Mouse (Mus musculus): Measurements from ENCODE around the gene Myl7. TPM values are rescaled to one million over a fixed set of nuclear protein-coding genes. Genes with fewer than 3 reads are reported as not detected.

Gene Myl7
- polyA plus RNA-seq, 1 experiment from 2014 or later = 1.4 TPM

DNA sequence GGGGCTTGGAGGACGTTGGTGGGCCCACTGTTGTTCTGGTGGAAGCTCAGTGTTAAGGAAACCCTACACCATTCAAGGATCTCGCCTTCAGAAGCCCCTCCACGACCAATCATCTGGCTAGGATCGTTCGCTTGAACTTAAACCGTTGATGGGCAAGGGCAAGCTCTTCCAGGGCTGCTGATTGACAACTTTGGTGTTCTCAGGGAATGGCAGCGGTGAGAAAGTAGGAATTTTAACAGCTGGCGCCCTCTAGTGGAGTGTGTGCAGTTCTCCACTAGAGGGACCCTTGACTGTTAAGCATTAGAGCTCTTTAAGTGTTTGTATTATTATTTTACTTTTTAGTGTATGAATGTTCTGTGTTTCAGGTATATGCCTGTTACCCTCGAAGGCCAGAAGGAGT, 12.4 kb downstream of the Myl7 start:
- H3K9ac ChIP-seq = no peak overlapping the region
- H3K4me1 ChIP-seq = peaks cover 28% of the 10 kb centered on the region
- no peak for ATAC-seq (ENCODE audit: insufficient number of reproducible peaks, low FRiP score, low TSS enrichment, low read depth)
- H3K4me3 ChIP-seq (replicated peaks) = no peak overlapping the region
- no peaks in the 10 kb centered on the region for H3K27me3 ChIP-seq
- peak overlapping the region; percentile 34; the same call in 1 of the 2 replicates for H3K27ac ChIP-seq (replicated peaks)
- WGBS = 11% methylated on average over 9 of the region's 9 CpGs
- H3K9me3 ChIP-seq (replicated peaks) = no peaks in the 10 kb centered on the region
- H3K36me3 ChIP-seq = no peaks in the 10 kb centered on the region
- H3K4me2 ChIP-seq (replicated peaks) = no peak overlapping the region

DNA sequence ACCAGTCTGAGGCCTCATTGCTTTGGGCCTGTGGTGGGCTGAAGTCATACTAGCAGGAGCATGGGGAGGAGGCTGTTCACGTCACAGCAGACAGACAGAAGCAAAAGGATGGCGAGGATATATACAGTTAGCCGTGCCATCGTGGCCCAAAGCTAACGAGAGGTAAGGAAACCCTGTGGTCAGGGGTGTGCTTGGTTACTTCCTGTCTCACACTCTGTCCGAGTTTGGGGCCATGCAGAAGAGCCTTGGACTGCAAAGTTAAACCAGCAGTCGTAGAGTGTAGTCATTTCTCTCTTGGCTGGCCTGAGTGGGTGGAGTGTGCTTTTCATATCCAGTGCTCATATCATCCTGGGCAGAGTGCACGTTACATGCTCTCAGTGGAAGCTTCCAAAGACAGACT, 16.1 kb downstream of the Myl7 start:
- H3K9me3 ChIP-seq (replicated peaks) = no peaks in the 10 kb centered on the region
- H3K27ac ChIP-seq (replicated peaks) = no peak overlapping the region
- no peak overlapping the region for H3K4me3 ChIP-seq (replicated peaks)
- peaks cover 22% of the 10 kb centered on the region for H3K4me1 ChIP-seq
- no peak overlapping the region for H3K9ac ChIP-seq
- no peaks in the 10 kb centered on the region for H3K27me3 ChIP-seq
- H3K36me3 ChIP-seq = no peaks in the 10 kb centered on the region
- no peak for ATAC-seq (ENCODE audit: insufficient number of reproducible peaks, low FRiP score, low TSS enrichment, low read depth)
- H3K4me2 ChIP-seq (replicated peaks) = no peak overlapping the region
- WGBS = 67% methylated on average over 8 of the region's 8 CpGs

DNA sequence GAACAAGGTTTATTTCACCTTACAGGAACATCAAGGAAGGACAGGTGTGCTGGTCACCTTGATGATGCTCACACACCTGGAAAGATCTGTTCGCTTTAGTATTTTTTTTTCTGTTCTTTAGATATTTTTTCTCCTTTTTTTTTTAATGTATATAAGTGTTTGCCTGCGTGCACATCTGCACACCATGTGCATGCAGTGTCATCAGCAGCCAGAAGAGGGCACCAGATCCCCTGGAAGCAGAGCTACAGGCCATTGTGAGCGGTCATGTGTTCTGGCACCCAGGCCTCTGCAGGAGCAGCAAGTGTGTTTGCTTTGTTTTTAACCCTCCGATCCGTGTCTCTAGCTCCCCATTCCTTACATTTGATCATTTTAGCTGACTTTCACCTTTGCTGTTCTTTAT, 18.7 kb downstream of the Myl7 start:
- Histone ChIP-seq H3K9me3 (replicated peaks) (no peaks in the 10 kb centered on the region), H3K4me2 (replicated peaks) (no peak overlapping the region), H3K9ac (no peak overlapping the region), H3K4me1 (peaks cover 25% of the 10 kb centered on the region), H3K27me3 (no peaks in the 10 kb centered on the region), H3K4me3 (replicated peaks) (no peak overlapping the region), H3K27ac (replicated peaks) (no peak overlapping the region), H3K36me3 (peaks cover 7% of the 10 kb centered on the region)
- ATAC-seq (ENCODE audit: insufficient number of reproducible peaks, low FRiP score, low TSS enrichment, low read depth) = no peak
- WGBS = 54% methylated on average over 5 of the region's 5 CpGs

DNA sequence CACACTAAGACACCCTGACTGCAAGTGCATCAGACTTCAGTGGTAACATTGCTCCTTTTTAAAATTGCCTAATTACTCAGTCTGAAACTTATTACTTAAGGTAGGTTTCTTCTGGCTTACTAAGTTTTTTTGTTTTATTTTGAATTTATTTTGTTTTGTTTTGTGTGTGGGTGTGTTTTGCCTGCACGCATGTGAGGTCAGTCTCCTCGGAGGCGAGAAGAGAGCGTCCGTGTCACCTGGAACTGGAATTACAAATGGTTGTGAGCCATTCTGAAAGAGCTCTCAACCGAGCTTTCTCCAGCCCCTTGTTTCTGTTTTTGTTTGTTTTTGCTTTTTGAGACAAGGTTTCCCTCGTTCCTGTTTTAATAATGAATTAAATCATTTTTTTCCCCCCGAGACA, 19.9 kb downstream of the Myl7 start:
- Histone ChIP-seq H3K4me3 (replicated peaks) (peak overlapping the region; percentile 78), H3K4me1 (peaks cover 25% of the 10 kb centered on the region), H3K9me3 (replicated peaks) (no peaks in the 10 kb centered on the region), H3K36me3 (peaks cover 19% of the 10 kb centered on the region), H3K4me2 (replicated peaks) (peak overlapping the region; percentile 63), H3K27ac (replicated peaks) (peak overlapping the region; percentile 89), H3K9ac (peak overlapping the region; percentile 41; the same call in 1 of the 2 replicates), H3K27me3 (no peaks in the 10 kb centered on the region)
- 37% methylated on average over 8 of the region's 8 CpGs for WGBS
- ATAC-seq (ENCODE audit: insufficient number of reproducible peaks, low FRiP score, low TSS enrichment, low read depth) = no peak

DNA sequence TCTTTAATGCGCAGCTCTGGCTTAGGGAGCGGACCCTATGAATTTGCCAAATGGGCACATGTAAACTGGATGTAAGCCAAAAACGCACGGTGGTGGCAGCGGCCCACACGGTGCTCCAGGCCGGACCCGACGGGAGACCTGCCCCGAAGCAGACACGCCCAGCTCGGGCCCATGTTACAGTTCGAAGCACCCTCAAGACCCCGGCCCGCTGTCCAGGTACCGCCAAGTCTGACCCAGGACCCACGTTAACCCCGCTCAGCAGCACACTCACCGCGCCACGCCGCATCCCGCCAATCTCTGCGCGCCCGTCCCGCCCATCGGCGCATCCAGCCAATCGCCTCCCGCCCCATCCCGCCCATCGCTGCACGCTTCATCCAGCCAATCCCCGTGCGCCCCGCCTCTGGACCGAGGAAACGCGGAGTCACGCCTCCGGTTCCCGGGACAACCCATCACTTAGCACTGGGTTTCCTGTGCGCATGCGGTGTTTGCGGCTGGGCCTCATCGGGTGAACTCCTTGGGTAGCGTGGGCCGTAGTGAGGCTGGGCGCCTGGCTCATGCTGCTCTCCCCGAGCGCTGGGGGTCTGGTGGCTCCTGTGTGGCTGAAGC, 20.6 kb downstream of the Myl7 start, which contains the start of gene Pold2:
Gene Pold2 (minus strand): TSS at position 372 of the 606 bp plus-strand sequence.
- Histone ChIP-seq H3K4me2 (replicated peaks) (peak within 1 kb of the TSS; percentile 63), H3K9ac (peak within 1 kb of the TSS; percentile 71), H3K4me1 (peaks cover 25% of the 10 kb centered on the region), H3K4me3 (replicated peaks) (peak within 1 kb of the TSS; percentile 78), H3K27me3 (no peaks in the 10 kb centered on the region), H3K36me3 (peaks cover 26% of the 10 kb centered on the region), H3K27ac (replicated peaks) (peak within 1 kb of the TSS; percentile 89), H3K9me3 (replicated peaks) (no peaks in the 10 kb centered on the region)
- peak; percentile 98 for ATAC-seq (ENCODE audit: insufficient number of reproducible peaks, low FRiP score, low TSS enrichment, low read depth)
- WGBS = under 1% methylated on average over 52 of the region's 52 CpGs

DNA sequence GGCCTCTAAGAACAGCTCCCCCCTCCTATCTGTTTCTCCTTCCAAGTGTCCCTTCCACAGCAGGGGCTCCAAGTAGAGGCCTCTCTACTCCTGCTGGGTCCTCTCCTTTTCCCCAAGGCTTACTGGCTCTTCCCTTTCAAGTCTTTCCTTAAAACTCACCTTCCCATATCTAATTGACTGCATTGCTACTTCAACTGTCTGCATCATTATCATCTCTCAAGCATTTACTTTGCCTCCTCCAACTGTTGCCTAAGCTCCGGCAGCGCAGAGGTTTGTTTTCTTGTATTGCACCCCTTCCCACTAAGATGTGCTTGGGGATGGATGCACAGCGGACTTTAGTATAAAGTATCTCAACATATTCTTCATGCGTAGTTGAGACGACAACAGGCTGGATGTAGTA, 21.2 kb downstream of the Myl7 start:
- 2% methylated on average over 5 of the region's 5 CpGs for WGBS
- Histone ChIP-seq H3K4me2 (replicated peaks) (peak overlapping the region; percentile 63), H3K4me1 (peaks cover 25% of the 10 kb centered on the region), H3K27ac (replicated peaks) (peak overlapping the region; percentile 65; the same call in 1 of the 2 replicates), H3K27me3 (no peaks in the 10 kb centered on the region), H3K36me3 (peaks cover 31% of the 10 kb centered on the region), H3K4me3 (replicated peaks) (peak overlapping the region; percentile 78), H3K9ac (peak overlapping the region; percentile 71), H3K9me3 (replicated peaks) (no peaks in the 10 kb centered on the region)
- no peak for ATAC-seq (ENCODE audit: insufficient number of reproducible peaks, low FRiP score, low TSS enrichment, low read depth)

DNA sequence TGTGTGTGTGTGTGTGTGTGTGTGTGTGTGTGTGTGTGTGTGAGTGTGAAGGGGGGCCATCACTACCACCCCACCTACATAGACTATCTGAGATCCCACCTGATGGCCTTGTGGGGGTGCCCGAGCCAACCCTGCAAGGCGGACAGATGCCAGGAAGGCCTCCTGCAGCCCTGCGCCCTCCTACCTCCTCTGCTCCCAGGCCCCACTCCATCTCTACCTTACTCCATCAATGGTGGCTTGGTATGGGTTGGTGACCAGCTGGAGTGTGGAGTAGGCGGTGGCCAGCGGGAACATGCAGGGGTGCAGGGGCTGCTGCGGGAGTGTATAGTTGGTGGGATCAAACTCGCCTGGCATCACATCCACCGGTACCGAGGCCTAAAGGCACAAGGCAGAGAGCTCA, 25.4 kb downstream of the Myl7 start:
- Histone ChIP-seq H3K4me3 (replicated peaks) (no peak overlapping the region), H3K27ac (replicated peaks) (no peak overlapping the region), H3K4me1 (peaks cover 18% of the 10 kb centered on the region), H3K4me2 (replicated peaks) (no peak overlapping the region), H3K9ac (no peak overlapping the region), H3K27me3 (no peaks in the 10 kb centered on the region), H3K9me3 (replicated peaks) (no peaks in the 10 kb centered on the region), H3K36me3 (peaks cover 72% of the 10 kb centered on the region)
- 90% methylated on average over 9 of the region's 9 CpGs for WGBS
- ATAC-seq (ENCODE audit: insufficient number of reproducible peaks, low FRiP score, low TSS enrichment, low read depth) = no peak

DNA sequence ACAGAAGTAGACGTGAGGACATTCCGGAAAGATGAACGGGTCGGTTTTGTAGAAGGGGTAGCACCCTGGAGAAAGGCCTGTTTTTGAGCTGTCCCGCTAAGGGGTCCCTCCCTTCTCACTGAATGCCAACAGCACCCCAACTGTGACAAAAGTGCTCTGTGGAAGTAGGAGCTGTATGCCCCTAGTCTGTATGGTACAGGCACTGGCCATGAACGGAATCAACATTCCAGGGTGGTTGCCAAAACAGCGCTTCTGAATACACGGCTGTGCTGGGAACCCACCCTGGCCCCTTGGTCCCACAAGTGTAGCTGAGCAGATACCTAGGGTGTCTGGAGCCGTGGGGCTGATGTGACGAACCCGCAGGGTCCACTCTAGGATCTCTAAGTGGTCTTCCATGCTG, 25.9 kb downstream of the Myl7 start:
- H3K4me2 ChIP-seq (replicated peaks) = no peak overlapping the region
- WGBS = 93% methylated on average over 11 of the region's 11 CpGs

DNA sequence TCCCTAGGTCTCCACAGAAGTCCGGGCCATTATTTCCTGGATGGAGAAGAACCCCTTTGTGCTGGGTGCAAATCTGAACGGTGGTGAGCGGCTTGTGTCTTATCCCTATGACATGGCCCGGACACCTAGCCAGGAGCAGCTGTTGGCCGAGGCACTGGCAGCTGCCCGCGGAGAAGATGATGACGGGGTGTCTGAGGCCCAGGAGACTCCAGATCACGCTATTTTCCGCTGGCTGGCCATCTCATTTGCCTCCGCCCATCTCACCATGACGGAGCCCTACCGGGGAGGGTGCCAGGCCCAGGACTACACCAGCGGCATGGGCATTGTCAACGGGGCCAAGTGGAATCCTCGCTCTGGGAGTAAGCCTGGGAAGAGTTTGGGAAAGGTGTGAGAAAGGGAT, 28.5 kb downstream of the Myl7 start:
- Histone ChIP-seq H3K9me3 (replicated peaks) (no peaks in the 10 kb centered on the region), H3K36me3 (peaks cover 80% of the 10 kb centered on the region), H3K4me2 (replicated peaks) (no peak overlapping the region), H3K4me3 (replicated peaks) (no peak overlapping the region), H3K9ac (no peak overlapping the region), H3K27me3 (no peaks in the 10 kb centered on the region), H3K4me1 (0 out of 2 replicates have a peak, but pooled peaks cover 5% of the 10 kb centered on the region), H3K27ac (replicated peaks) (no peak overlapping the region)
- no peak for ATAC-seq (ENCODE audit: insufficient number of reproducible peaks, low FRiP score, low TSS enrichment, low read depth)
- WGBS = 88% methylated on average over 16 of the region's 16 CpGs

More for the DNA sequence above, 25.9 kb downstream of the Myl7 start:
- ATAC-seq (ENCODE audit: insufficient number of reproducible peaks, low FRiP score, low TSS enrichment, low read depth) = no peak
- Histone ChIP-seq H3K36me3 (peaks cover 77% of the 10 kb centered on the region), H3K9me3 (replicated peaks) (no peaks in the 10 kb centered on the region), H3K4me3 (replicated peaks) (no peak overlapping the region), H3K4me1 (peaks cover 18% of the 10 kb centered on the region), H3K9ac (no peak overlapping the region), H3K27ac (replicated peaks) (no peak overlapping the region), H3K27me3 (no peaks in the 10 kb centered on the region)

DNA sequence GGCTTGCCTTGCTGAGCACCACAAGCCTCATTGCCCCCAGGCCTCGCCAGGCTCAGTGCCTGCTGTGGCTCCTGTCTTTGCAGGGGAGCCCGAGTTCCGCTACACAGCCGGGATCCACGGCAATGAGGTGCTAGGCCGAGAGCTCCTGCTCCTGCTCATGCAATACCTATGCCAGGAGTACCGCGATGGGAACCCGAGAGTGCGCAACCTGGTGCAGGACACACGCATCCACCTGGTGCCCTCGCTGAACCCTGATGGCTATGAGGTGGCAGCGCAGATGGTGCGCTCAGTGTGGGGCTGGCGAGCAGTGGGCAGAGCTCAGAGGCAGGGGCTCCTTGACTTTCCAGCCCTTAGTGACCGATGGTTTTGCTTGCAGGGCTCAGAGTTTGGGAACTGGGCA, 29.3 kb downstream of the Myl7 start:
- Histone ChIP-seq H3K4me2 (replicated peaks) (no peak overlapping the region), H3K4me3 (replicated peaks) (no peak overlapping the region), H3K9ac (no peak overlapping the region), H3K9me3 (replicated peaks) (no peaks in the 10 kb centered on the region), H3K4me1 (0 out of 2 replicates have a peak, but pooled peaks cover 5% of the 10 kb centered on the region), H3K27me3 (no peaks in the 10 kb centered on the region), H3K36me3 (peaks cover 78% of the 10 kb centered on the region), H3K27ac (replicated peaks) (no peak overlapping the region)
- 90% methylated on average over 16 of the region's 16 CpGs for WGBS
- ATAC-seq (ENCODE audit: insufficient number of reproducible peaks, low FRiP score, low TSS enrichment, low read depth) = no peak

DNA sequence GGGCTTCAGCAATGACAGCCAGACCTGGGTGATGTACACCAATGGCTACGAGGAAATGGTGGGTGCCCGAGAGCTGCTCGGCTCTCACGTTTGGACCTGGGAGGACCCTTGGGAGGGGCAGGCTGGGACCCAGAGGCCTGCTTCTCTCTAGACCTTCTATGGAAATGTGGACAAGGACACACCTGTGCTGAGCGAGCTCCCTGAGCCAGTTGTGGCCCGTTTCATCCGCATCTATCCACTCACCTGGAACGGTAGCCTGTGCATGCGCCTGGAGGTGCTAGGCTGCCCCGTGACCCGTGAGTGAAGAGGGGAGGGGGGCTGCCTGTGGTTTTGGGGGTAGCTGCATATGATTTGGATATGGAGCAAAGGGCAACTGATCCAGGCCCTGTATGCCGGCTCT, 30.3 kb downstream of the Myl7 start:
- Histone ChIP-seq H3K27ac (replicated peaks) (no peak overlapping the region), H3K4me2 (replicated peaks) (no peak overlapping the region), H3K27me3 (no peaks in the 10 kb centered on the region), H3K9ac (no peak overlapping the region), H3K36me3 (peaks cover 69% of the 10 kb centered on the region), H3K9me3 (replicated peaks) (no peaks in the 10 kb centered on the region), H3K4me1 (peaks cover 7% of the 10 kb centered on the region), H3K4me3 (replicated peaks) (no peak overlapping the region)
- WGBS = 88% methylated on average over 12 of the region's 12 CpGs
- no peak for ATAC-seq (ENCODE audit: insufficient number of reproducible peaks, low FRiP score, low TSS enrichment, low read depth)

DNA sequence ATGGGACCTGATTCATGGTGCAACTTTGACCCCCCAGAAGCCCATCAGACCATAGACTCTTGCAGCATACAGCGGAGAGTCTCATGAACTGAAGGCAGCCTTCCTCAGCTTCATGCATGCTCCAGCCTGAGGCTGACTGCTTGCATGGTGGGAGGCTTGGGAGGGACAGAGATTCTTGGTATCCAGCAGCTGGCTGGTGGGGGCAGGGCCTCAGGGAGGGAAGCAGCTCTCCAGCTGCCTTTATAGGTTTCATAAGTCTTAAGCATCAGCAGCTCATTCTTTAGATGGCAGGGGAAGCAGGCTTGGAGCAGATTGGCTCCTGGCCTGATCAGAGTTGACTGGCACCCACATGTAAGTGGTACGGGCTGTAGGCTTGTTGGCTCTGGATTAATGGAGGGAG, 31.4 kb downstream of the Myl7 start:
- no peak for ATAC-seq (ENCODE audit: insufficient number of reproducible peaks, low FRiP score, low TSS enrichment, low read depth)
- Histone ChIP-seq H3K9ac (no peak overlapping the region), H3K27ac (replicated peaks) (no peak overlapping the region), H3K36me3 (peaks cover 58% of the 10 kb centered on the region), H3K27me3 (no peaks in the 10 kb centered on the region), H3K4me2 (replicated peaks) (no peak overlapping the region), H3K4me3 (replicated peaks) (no peak overlapping the region), H3K4me1 (peaks cover 18% of the 10 kb centered on the region), H3K9me3 (replicated peaks) (no peaks in the 10 kb centered on the region)
- WGBS = 77% methylated on average over 2 of the region's 2 CpGs
